Mouse (Mus musculus): Measurements from ENCODE around the gene Cdca7l. TPM values are rescaled to one million over a fixed set of nuclear protein-coding genes. Genes with fewer than 3 reads are reported as not detected.
A peak's percentile ranks its signal among the peaks of the same experiment; 100 is the strongest.

The Cdca7l gene
- polyA plus RNA-seq, 2 experiments = 24.0 to 37.7 TPM

DNA sequence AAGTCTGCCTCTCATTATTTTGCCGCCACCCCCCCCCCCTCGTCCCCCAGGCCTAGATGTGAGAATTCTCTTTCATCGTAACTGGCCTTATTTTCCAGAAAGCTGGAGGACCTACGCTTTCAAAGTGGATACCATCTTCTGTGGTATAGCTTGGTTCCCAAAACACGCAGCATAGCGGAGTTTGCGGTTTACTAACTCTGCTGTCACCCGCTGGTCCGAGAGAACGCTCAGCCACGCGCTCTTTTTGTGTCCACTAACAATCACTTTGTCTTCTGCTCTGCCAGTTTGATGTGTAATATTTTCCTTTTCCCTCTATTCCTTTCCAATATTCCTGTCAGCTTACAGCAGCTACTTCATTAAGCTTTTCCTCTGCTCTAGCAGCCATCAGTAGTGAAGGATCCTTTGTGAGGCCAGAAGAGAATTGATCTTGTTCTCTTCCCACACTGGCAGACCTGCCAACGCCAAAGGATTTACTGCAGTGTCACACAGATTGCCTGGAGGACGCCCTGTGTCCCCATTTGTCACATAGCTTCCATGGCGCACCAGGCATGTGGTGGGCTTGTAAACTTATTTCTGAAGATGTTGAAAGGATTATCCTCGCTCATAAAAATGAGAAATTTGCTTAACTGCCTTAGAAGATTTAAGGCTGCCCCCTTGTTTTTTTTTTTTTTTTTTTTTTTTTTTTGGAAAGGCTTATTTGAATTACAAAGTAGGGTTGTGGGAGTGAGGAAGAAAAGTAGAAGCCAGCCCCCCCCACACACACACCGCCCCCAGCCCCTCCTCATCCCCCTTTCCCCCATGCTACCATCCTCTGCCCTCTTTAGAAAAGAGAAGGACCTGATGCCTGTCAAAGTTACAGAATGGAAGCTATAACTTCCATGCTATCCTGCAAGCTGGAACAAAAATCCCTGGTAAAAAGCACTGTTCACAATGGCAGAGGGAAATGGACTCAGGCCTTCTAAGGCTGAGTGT, 4.6 kb downstream of the Cdca7l start:
- no peak for TF ChIP-seq POLR2A (IDR thresholded peaks at IDR 0.05; ENCODE audit: borderline replicate concordance, extremely low read depth, insufficient read depth, insufficient read length)
- Histone ChIP-seq H3K27ac (replicated peaks; ENCODE audit: low read depth, low read length) (no peak overlapping the region), H3K4me3 (replicated peaks; ENCODE audit: low read length) (peak overlapping the region; percentile 13; the same call in 1 of the 2 replicates), H3K27me3 (ENCODE audit: control insufficient read depth, insufficient read depth, low read length) (0 out of 2 replicates have a peak, but pooled peaks cover 4% of the 10 kb centered on the region), H3K9me3 (ENCODE audit: control insufficient read depth, low read length) (no peaks in the 10 kb centered on the region), H3K36me3 (ENCODE audit: control insufficient read depth, insufficient read depth, low read length) (no peaks in the 10 kb centered on the region), H3K9ac (ENCODE audit: low read depth, low read length, severe bottlenecking) (no peak overlapping the region), H3K4me1 (ENCODE audit: control insufficient read depth, insufficient read depth, low read length) (peaks cover 20% of the 10 kb centered on the region; the same call in 1 of the 2 replicates), H3K4me2 (replicated peaks; ENCODE audit: low read depth, low read length, severe bottlenecking) (peak overlapping the region; percentile 36)
- 32% methylated on average over 17 of the region's 17 CpGs for WGBS
- DNase-seq (ENCODE audit: low spot score) (no peak), ATAC-seq (ENCODE audit: low FRiP score, low read depth) (no peak)

DNA sequence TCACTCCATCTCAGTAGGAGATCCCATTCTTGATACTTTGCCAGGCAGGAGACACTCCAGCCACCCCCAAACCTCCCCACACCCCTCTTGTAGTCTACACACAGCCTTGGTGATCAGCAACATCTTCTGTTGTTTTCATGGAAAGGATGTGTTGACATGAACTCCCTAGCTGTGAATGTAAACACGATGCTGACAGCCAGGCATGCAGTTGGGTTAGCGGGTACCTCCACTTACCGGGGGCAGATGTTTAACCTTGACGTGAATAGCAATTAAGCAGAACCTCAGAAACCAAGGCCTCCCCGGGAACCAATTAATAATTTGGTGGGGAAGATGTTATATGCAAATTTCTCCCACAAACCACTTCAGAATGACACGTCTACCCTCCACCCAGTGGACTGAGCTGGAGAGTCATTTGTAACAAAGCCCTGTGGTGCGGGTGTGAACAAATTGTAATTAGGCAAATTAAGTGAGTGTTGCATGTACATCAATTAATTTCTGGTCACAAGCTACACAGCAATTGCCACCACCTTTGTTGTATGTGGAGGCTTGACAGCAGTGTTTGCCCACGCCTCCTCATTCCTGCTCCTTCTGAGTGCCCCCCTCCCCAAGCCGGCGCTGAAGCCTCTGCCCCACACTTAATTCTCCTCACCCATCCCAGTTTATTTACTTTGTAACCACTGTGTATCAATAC, 5.4 kb downstream of the Cdca7l start:
- Histone ChIP-seq H3K4me3 (replicated peaks; ENCODE audit: low read length) (no peak overlapping the region), H3K9ac (ENCODE audit: low read depth, low read length, severe bottlenecking) (no peak overlapping the region), H3K9me3 (ENCODE audit: control insufficient read depth, low read length) (no peaks in the 10 kb centered on the region), H3K4me1 (ENCODE audit: control insufficient read depth, insufficient read depth, low read length) (peaks cover 20% of the 10 kb centered on the region; the same call in 1 of the 2 replicates), H3K27me3 (ENCODE audit: control insufficient read depth, insufficient read depth, low read length) (0 out of 2 replicates have a peak, but pooled peaks cover 4% of the 10 kb centered on the region), H3K36me3 (ENCODE audit: control insufficient read depth, insufficient read depth, low read length) (no peaks in the 10 kb centered on the region), H3K4me2 (replicated peaks; ENCODE audit: low read depth, low read length, severe bottlenecking) (no peak overlapping the region), H3K27ac (replicated peaks; ENCODE audit: low read depth, low read length) (no peak overlapping the region)
- DNase-seq (ENCODE audit: low spot score) = no peak
- TF ChIP-seq POLR2A (IDR thresholded peaks at IDR 0.05; ENCODE audit: borderline replicate concordance, extremely low read depth, insufficient read depth, insufficient read length) = no peak
- 61% methylated on average over 10 of the region's 10 CpGs for WGBS
- ATAC-seq (ENCODE audit: low FRiP score, low read depth) = no peak

DNA sequence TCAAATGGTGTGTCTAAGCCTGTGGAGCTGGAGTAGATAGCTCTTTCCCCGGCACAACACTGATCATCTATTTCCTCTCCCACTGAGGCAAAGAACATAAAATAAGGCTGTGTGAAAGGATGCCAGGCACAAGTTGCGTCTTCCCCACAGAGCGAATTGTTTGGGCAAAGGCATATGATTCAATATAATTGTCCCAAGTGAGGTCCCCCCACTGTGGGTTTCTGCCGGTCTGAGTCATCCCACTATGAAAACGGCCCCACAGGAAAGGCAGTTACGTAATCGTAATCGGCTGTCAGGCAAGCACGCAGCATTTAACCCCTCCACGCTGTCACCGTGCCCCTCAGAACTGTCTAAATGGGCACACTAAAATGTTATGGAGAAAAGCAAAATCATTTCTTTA, 6.0 kb downstream of the Cdca7l start:
- Histone ChIP-seq H3K9me3 (ENCODE audit: control insufficient read depth, low read length) (no peaks in the 10 kb centered on the region), H3K27ac (replicated peaks; ENCODE audit: low read depth, low read length) (no peak overlapping the region), H3K4me1 (ENCODE audit: control insufficient read depth, insufficient read depth, low read length) (peaks cover 20% of the 10 kb centered on the region; the same call in 1 of the 2 replicates), H3K36me3 (ENCODE audit: control insufficient read depth, insufficient read depth, low read length) (no peaks in the 10 kb centered on the region), H3K4me2 (replicated peaks; ENCODE audit: low read depth, low read length, severe bottlenecking) (no peak overlapping the region), H3K9ac (ENCODE audit: low read depth, low read length, severe bottlenecking) (no peak overlapping the region), H3K27me3 (ENCODE audit: control insufficient read depth, insufficient read depth, low read length) (0 out of 2 replicates have a peak, but pooled peaks cover 4% of the 10 kb centered on the region), H3K4me3 (replicated peaks; ENCODE audit: low read length) (no peak overlapping the region)
- no peak for TF ChIP-seq POLR2A (IDR thresholded peaks at IDR 0.05; ENCODE audit: borderline replicate concordance, extremely low read depth, insufficient read depth, insufficient read length)
- ATAC-seq (ENCODE audit: low FRiP score, low read depth) (no peak), DNase-seq (ENCODE audit: low spot score) (no peak)
- WGBS = 38% methylated on average over 11 of the region's 11 CpGs

DNA sequence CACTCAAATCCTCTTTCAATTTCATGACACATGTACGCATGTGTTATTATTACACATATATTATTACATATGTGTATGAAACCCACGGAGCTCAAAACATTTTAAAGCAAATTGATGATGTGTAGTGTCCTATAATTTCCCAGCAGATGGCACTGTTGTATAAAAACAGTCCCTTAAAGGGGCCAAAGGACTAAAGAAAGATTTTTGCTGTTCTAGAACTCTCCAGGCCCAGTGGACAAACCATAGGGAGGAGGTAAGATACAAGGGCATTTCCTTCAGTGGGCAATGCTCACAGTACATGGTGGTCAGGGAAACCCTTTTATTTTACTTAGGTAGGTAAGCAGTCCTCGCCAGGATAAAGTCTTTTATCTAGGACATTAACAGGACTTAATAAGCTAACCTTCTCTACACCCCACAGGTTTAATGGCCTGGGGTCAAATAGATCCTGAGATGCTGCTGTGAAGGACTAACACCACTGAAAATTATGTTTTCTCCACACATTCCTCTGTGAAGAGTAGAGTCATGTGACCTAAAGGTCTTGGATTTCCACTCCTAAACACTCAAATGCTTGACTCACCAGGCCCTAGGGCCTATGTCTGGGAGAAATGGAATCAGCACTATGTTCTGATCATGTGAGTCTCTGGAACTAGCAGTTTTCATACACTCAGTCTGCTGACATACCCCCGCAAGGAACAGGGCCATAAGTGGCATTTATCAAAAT, 16.2 kb downstream of the Cdca7l start:
- Histone ChIP-seq H3K27ac (replicated peaks; ENCODE audit: low read depth, low read length) (no peak overlapping the region), H3K9me3 (ENCODE audit: control insufficient read depth, low read length) (no peaks in the 10 kb centered on the region), H3K9ac (ENCODE audit: low read depth, low read length, severe bottlenecking) (no peak overlapping the region), H3K4me3 (replicated peaks; ENCODE audit: low read length) (no peak overlapping the region), H3K4me2 (replicated peaks; ENCODE audit: low read depth, low read length, severe bottlenecking) (no peak overlapping the region), H3K4me1 (ENCODE audit: control insufficient read depth, insufficient read depth, low read length) (no peaks in the 10 kb centered on the region), H3K36me3 (ENCODE audit: control insufficient read depth, insufficient read depth, low read length) (no peaks in the 10 kb centered on the region), H3K27me3 (ENCODE audit: control insufficient read depth, insufficient read depth, low read length) (no peaks in the 10 kb centered on the region)
- 51% methylated on average over 4 of the region's 4 CpGs for WGBS
- DNase-seq (ENCODE audit: low spot score) = peak; percentile 66
- no peak for ATAC-seq (ENCODE audit: low FRiP score, low read depth)
- no peak for TF ChIP-seq POLR2A (IDR thresholded peaks at IDR 0.05; ENCODE audit: borderline replicate concordance, extremely low read depth, insufficient read depth, insufficient read length)

DNA sequence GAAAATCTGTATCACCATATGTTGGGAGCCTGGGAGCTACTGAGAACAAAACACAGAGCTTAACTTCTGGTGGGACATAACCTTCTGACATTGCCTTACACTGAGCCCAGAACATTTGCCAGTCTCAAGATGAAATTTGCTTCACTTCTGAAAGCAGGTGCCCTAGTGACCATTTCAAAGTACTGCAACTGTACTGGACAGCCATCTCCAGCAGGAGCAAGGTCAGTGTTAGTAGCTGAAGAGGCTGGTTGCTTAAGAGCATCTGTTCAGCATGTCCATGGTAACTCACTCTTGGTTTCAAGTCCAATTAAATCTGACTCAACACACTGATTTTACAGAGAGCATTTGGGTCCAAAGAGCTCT, 16.8 kb downstream of the Cdca7l start:
- no peak overlapping the region for H3K4me2 ChIP-seq (replicated peaks; ENCODE audit: low read depth, low read length, severe bottlenecking)
- H3K27me3 ChIP-seq (ENCODE audit: control insufficient read depth, insufficient read depth, low read length) = no peaks in the 10 kb centered on the region
- no peaks in the 10 kb centered on the region for H3K36me3 ChIP-seq (ENCODE audit: control insufficient read depth, insufficient read depth, low read length)
- DNase-seq (ENCODE audit: low spot score) (no peak), ATAC-seq (ENCODE audit: low FRiP score, low read depth) (no peak)
- H3K4me3 ChIP-seq (replicated peaks; ENCODE audit: low read length) = no peak overlapping the region
- H3K9me3 ChIP-seq (ENCODE audit: control insufficient read depth, low read length) = no peaks in the 10 kb centered on the region
- no peaks in the 10 kb centered on the region for H3K4me1 ChIP-seq (ENCODE audit: control insufficient read depth, insufficient read depth, low read length)
- no peak overlapping the region for H3K27ac ChIP-seq (replicated peaks; ENCODE audit: low read depth, low read length)
- no peak overlapping the region for H3K9ac ChIP-seq (ENCODE audit: low read depth, low read length, severe bottlenecking)
- no peak for TF ChIP-seq POLR2A (IDR thresholded peaks at IDR 0.05; ENCODE audit: borderline replicate concordance, extremely low read depth, insufficient read depth, insufficient read length)

Measured in limb, embryonic 14.5 days (tissue).